9 mouse cellular contexts compared by ENCODE assay signal in the genomic region with DNA sequence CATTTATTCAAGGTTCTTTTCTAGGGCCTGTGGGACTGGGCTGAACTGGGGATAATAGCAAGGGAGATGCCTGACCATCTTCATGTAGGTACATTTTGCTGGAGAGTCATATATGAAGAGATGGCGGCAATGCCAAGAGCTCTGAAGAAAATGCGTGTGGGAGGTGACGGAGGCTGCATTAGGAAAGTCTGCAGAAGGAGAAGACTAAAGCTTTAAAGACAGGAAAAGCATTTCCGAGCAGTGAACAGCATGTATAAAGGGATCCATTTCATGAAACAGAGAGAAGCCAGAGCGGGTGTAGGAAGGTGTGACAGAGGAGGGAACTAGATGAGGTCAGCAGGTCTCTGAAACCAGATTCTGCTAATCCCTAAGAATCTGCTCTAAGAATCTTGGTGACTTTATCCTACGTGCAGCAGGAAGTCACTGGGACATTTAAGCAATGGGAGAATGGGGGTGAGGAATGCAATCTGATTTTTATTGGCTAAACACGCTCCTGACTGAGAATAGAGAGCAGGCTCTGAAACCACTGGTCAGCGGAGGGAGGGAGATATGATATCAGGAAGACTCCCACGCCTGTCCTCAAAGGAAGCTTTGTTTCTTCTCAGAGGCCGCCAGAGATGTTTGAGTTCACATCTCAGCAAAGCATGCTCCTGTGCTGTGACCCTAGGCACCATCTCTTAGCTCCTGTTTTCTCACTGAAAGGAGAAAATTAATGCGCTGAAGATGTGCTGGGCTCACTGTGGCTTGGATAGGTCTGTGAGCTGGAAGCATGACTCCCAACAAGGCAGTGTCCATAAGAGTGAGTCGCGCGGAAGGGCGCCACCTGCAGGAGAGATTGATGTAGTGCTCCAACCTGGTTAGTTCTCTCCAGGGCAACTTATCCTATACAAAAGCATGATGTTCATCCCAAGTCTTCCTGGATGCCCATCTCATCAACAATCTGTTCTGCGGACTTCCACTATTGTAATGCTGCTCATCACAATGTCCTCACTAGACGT. TPM values are rescaled to one million over a fixed set of nuclear protein-coding genes. Genes with fewer than 3 reads are reported as not detected.
DNase-seq lines count a peak whose midpoint lies in the region; ATAC-seq lines count a peak whose summit lies in the region.
"Had no signal": no experiment of that assay in that cellular context is flagged by ENCODE, and none has a peak within 500 bp of the region (broad histone marks: within the 10 kb centered on the region; RNA-seq: fewer than 3 reads in every experiment).

No protein-coding gene starts in this region.

- H3K4me1 ChIP-seq in liver, embryonic 12.5 days, result peaks cover 7% of the 10 kb centered on the region
- H3K4me1 ChIP-seq in embryonic facial prominence, embryonic 10.5 days, result peaks cover 13% of the 10 kb centered on the region
- no peaks in the 10 kb centered on the region for H3K4me1 ChIP-seq in hindbrain, embryonic 12.5 days
- peaks cover 20% of the 10 kb centered on the region; the same call in 1 of the 2 replicates for H3K4me1 ChIP-seq in lung, embryonic 15.5 days

- H3K4me3 ChIP-seq in liver, embryonic 12.5 days, result no peak overlapping the region
- H3K4me3 ChIP-seq in embryonic facial prominence, embryonic 10.5 days, result 0 out of 2 replicates have a peak overlapping the region, but pooled peaks have one; percentile 11
- no peak overlapping the region for H3K4me3 ChIP-seq in hindbrain, embryonic 12.5 days
- no peak overlapping the region for H3K4me3 ChIP-seq in lung, embryonic 15.5 days

- peaks cover 54% of the 10 kb centered on the region for H3K27me3 ChIP-seq in liver, embryonic 12.5 days (replicated peaks)
- 0 out of 2 replicates have a peak, but pooled peaks cover 4% of the 10 kb centered on the region for H3K27me3 ChIP-seq in embryonic facial prominence, embryonic 10.5 days (replicated peaks; ENCODE audit: low read depth, poor library complexity, severe bottlenecking)
- H3K27me3 ChIP-seq in hindbrain, embryonic 12.5 days, result no peaks in the 10 kb centered on the region
- H3K27me3 ChIP-seq in lung, embryonic 15.5 days, result no peaks in the 10 kb centered on the region

- WGBS in liver, embryonic 12.5 days (ENCODE audit: insufficient replicate concordance), result 30% methylated on average over 17 of the region's 17 CpGs
- 41% methylated on average over 17 of the region's 17 CpGs for WGBS in embryonic facial prominence, embryonic 10.5 days
- 48% methylated on average over 17 of the region's 17 CpGs for WGBS in hindbrain, embryonic 12.5 days
- 30% methylated on average over 17 of the region's 17 CpGs for WGBS in lung, embryonic 15.5 days

- H3K36me3 ChIP-seq in liver, embryonic 12.5 days, result no peaks in the 10 kb centered on the region
- no peaks in the 10 kb centered on the region for H3K36me3 ChIP-seq in embryonic facial prominence, embryonic 10.5 days (replicated peaks)
- H3K36me3 ChIP-seq in hindbrain, embryonic 12.5 days, result no peaks in the 10 kb centered on the region
- no peaks in the 10 kb centered on the region for H3K36me3 ChIP-seq in lung, embryonic 15.5 days

- DNase-seq in liver, result peak; percentile 62
- peak; percentile 74 for DNase-seq in R1 (ENCODE audit: low read depth, low spot score)
- DNase-seq in embryonic facial prominence, embryonic 10.5 days (ENCODE audit: low spot score), result peak; percentile 81
- peak; percentile 36 for DNase-seq in right cerebral cortex, postnatal 25 days
- no peak for DNase-seq in gastrocnemius, adult 18-20 months (ENCODE audit: low spot score)

- no peak overlapping the region for H3K4me2 ChIP-seq in liver, embryonic 12.5 days
- no peak overlapping the region for H3K4me2 ChIP-seq in hindbrain, embryonic 12.5 days (replicated peaks)
- no peak overlapping the region for H3K4me2 ChIP-seq in lung, embryonic 15.5 days

- H3K9me3 ChIP-seq in liver, embryonic 12.5 days (replicated peaks), result no peaks in the 10 kb centered on the region
- no peaks in the 10 kb centered on the region; the same call in 1 of the 2 replicates for H3K9me3 ChIP-seq in embryonic facial prominence, embryonic 10.5 days
- H3K9me3 ChIP-seq in hindbrain, embryonic 12.5 days (replicated peaks), result no peaks in the 10 kb centered on the region
- H3K9me3 ChIP-seq in lung, embryonic 15.5 days, result no peaks in the 10 kb centered on the region

- H3K27ac ChIP-seq in liver, embryonic 12.5 days, result no peak overlapping the region
- H3K27ac ChIP-seq in embryonic facial prominence, embryonic 10.5 days (replicated peaks), result 0 out of 2 replicates have a peak overlapping the region, but pooled peaks have one; percentile 44
- H3K27ac ChIP-seq in hindbrain, embryonic 12.5 days, result no peak overlapping the region
- 0 out of 2 replicates have a peak overlapping the region, but pooled peaks have one; percentile 36 for H3K27ac ChIP-seq in lung, embryonic 15.5 days

- H3K9ac ChIP-seq in liver, embryonic 12.5 days, result no peak overlapping the region
- no peak overlapping the region for H3K9ac ChIP-seq in hindbrain, embryonic 12.5 days
- H3K9ac ChIP-seq in lung, embryonic 15.5 days, result no peak overlapping the region

- no peak for ATAC-seq in liver, embryonic 12.5 days
- peak; percentile 47; the same call in 1 of the 2 replicates for ATAC-seq in hindbrain, embryonic 12.5 days (ENCODE audit: low FRiP score)
- ATAC-seq in lung, embryonic 15.5 days (ENCODE audit: borderline replicate concordance, extremely low read depth, low FRiP score, low TSS enrichment), result no peak

RNA-seq across cellular contexts. Expression of a gene that starts 6.8 kb away (rescaled TPM):
- polyA plus RNA-seq in liver, embryonic 12.5 days (2016; fragmentation: Nextera tagmentation; extraction: Ambion mirVana), result 2.6 and 3.1 TPM in 2 replicates
- 28.3 and 29.6 TPM in 2 replicates for polyA plus RNA-seq in embryonic facial prominence, embryonic 10.5 days (2016; fragmentation: Nextera tagmentation; extraction: Ambion mirVana)
- 29.5 and 31.7 TPM in 2 replicates for polyA plus RNA-seq in hindbrain, embryonic 12.5 days (2016; fragmentation: Nextera tagmentation; extraction: Ambion mirVana)
- 21.8 and 24.3 TPM in 2 replicates for polyA plus RNA-seq in lung, embryonic 15.5 days (2015; fragmentation: Nextera tagmentation; extraction: Ambion mirVana)
- 1 to 10 TPM; 4.2 to 4.6 TPM for total RNA-seq in gastrocnemius, adult 18-20 months (2021)

RNA-seq across cellular contexts. Expression of a gene that starts 40.9 kb away (rescaled TPM):
- polyA plus RNA-seq in liver, embryonic 12.5 days (2016; fragmentation: Nextera tagmentation; extraction: Ambion mirVana), result 4.2 and 5.2 TPM in 2 replicates
- not detected in 2 replicates for polyA plus RNA-seq in embryonic facial prominence, embryonic 10.5 days (2016; fragmentation: Nextera tagmentation; extraction: Ambion mirVana)
- polyA plus RNA-seq in hindbrain, embryonic 12.5 days (2016; fragmentation: Nextera tagmentation; extraction: Ambion mirVana), result 0.72 TPM in 1 of 2 replicates, not detected in the other
- polyA plus RNA-seq in lung, embryonic 15.5 days (2015; fragmentation: Nextera tagmentation; extraction: Ambion mirVana), result 0.97 and 1.5 TPM in 2 replicates
- not detected for total RNA-seq in gastrocnemius, adult 18-20 months (2021)
- total RNA-seq: gastrocnemius, postnatal 4 days had no signal

RNA-seq across cellular contexts. Expression of a gene that starts 44.5 kb away (rescaled TPM):
- 121,851 and 123,321 TPM in 2 replicates for polyA plus RNA-seq in liver, embryonic 12.5 days (2016; fragmentation: Nextera tagmentation; extraction: Ambion mirVana)
- 3,087 and 3,755 TPM in 2 replicates for polyA plus RNA-seq in embryonic facial prominence, embryonic 10.5 days (2016; fragmentation: Nextera tagmentation; extraction: Ambion mirVana)
- polyA plus RNA-seq in hindbrain, embryonic 12.5 days (2016; fragmentation: Nextera tagmentation; extraction: Ambion mirVana), result 6,460 and 7,804 TPM in 2 replicates
- polyA plus RNA-seq in lung, embryonic 15.5 days (2015; fragmentation: Nextera tagmentation; extraction: Ambion mirVana), result 21,194 and 23,046 TPM in 2 replicates
- 100 to 1,000 TPM; 266 to 304 TPM for total RNA-seq in gastrocnemius, adult 18-20 months (2021)

RNA-seq across cellular contexts. Expression of a gene that starts 54.0 kb away (rescaled TPM):
- polyA plus RNA-seq in liver, embryonic 12.5 days (2016; fragmentation: Nextera tagmentation; extraction: Ambion mirVana), result 116 and 122 TPM in 2 replicates
- polyA plus RNA-seq in embryonic facial prominence, embryonic 10.5 days (2016; fragmentation: Nextera tagmentation; extraction: Ambion mirVana), result 3.9 and 6.1 TPM in 2 replicates
- 4.6 and 5.1 TPM in 2 replicates for polyA plus RNA-seq in hindbrain, embryonic 12.5 days (2016; fragmentation: Nextera tagmentation; extraction: Ambion mirVana)
- 1.4 and 2.8 TPM in 2 replicates for polyA plus RNA-seq in lung, embryonic 15.5 days (2015; fragmentation: Nextera tagmentation; extraction: Ambion mirVana)
- not detected for total RNA-seq in gastrocnemius, adult 18-20 months (2021)
- total RNA-seq: gastrocnemius, postnatal 4 days had no signal

RNA-seq across cellular contexts. Expression of a gene that starts 57.5 kb away (rescaled TPM):
- 52,845 and 54,272 TPM in 2 replicates for polyA plus RNA-seq in liver, embryonic 12.5 days (2016; fragmentation: Nextera tagmentation; extraction: Ambion mirVana)
- polyA plus RNA-seq in embryonic facial prominence, embryonic 10.5 days (2016; fragmentation: Nextera tagmentation; extraction: Ambion mirVana), result 1,672 and 2,000 TPM in 2 replicates
- polyA plus RNA-seq in hindbrain, embryonic 12.5 days (2016; fragmentation: Nextera tagmentation; extraction: Ambion mirVana), result 2,983 and 3,718 TPM in 2 replicates
- polyA plus RNA-seq in lung, embryonic 15.5 days (2015; fragmentation: Nextera tagmentation; extraction: Ambion mirVana), result 7,834 and 8,642 TPM in 2 replicates
- total RNA-seq in gastrocnemius, adult 18-20 months (2021), result 100 to 1,000 TPM; 316 to 399 TPM

Comparison
In these comparisons a context has a peak if more than half of its experiments do, and no peak if none do; other contexts are left out.
1. H3K27ac ChIP-seq: peak in embryonic facial prominence, embryonic 10.5 days (single experiment) and lung, embryonic 15.5 days (single experiment); none in liver, embryonic 12.5 days (single experiment) and hindbrain, embryonic 12.5 days (single experiment).